Mouse (Mus musculus) kidney, adult 2 months (tissue): ENCODE measurements around the gene Slc7a14. TPM values are rescaled to one million over a fixed set of nuclear protein-coding genes. Genes with fewer than 3 reads are reported as not detected.
"Not testable (repeated sequence)": the region's sequence is repeated elsewhere in the genome, so short reads cannot be mapped to it uniquely, and the experiment has no call there.

Experiments
- DNase-seq: peaks from one replicate; pipeline ENCODE4 v3.0.0; 2021
- H3K27ac ChIP-seq: fragments of 200-500 bp; 2 replicates; pipeline ENCODE4 v1.5.1; 2012; ENCODE audit warnings: low read depth, low read length, control low read depth, inconsistent platforms; ENCODE audit not compliant: insufficient read depth
- H3K27me3 ChIP-seq: fragments of 200-500 bp; replicated peaks from 2 replicates; pipeline ENCODE4 v1.6.1; 2012; ENCODE audit warnings: mild to moderate bottlenecking, moderate library complexity, low read length, inconsistent platforms; ENCODE audit not compliant: control insufficient read depth, insufficient read depth
- H3K36me3 ChIP-seq: fragments of 200-500 bp; 2 replicates; pipeline ENCODE4 v1.6.1; 2012; ENCODE audit warnings: mild to moderate bottlenecking, moderate library complexity, low read length, inconsistent platforms; ENCODE audit not compliant: control insufficient read depth, insufficient read depth
- H3K4me1 ChIP-seq: fragments of 200-500 bp; 2 replicates; pipeline ENCODE4 v1.6.1; 2011; ENCODE audit warnings: low read length; ENCODE audit not compliant: control insufficient read depth, insufficient read depth
- H3K4me3 ChIP-seq: fragments of 200-500 bp; 2 replicates; pipeline ENCODE4 v1.5.1; 2011; ENCODE audit warnings: mild to moderate bottlenecking, low read depth, low read length, control low read depth; ENCODE audit not compliant: insufficient read depth
- CTCF ChIP-seq: fragments of 200-500 bp; conservative IDR thresholded peaks from 2 replicates; pipeline ENCODE4 v1.5.1; 2011; ENCODE audit warnings: low read depth, mild to moderate bottlenecking, control low read depth, low read length, moderate library complexity, mixed read lengths; ENCODE audit not compliant: insufficient read depth, insufficient read length
- POLR2A ChIP-seq: fragments of 200-500 bp; IDR thresholded peaks from one replicate; pipeline ENCODE4 v1.6.1; 2011; ENCODE audit warnings: low read depth, low read length, control low read depth
- WGBS: fragments of 180-500 bp; shearing (Covaris S2); methylation state at CpG from one replicate; pipeline ENCODE4 v1.1.7; 2018; 5-methylcytosine and 5-hydroxymethylcytosine counted together
- polyA plus RNA-seq: library from polyadenylated mRNA; depleted of rRNA; stranded (reverse); fragments of >200 nt; gene quantifications from 2 replicates; pipeline ENCODE4 v1.2.3, GENCODE M21; 2012

Slc7a14 gene
- polyA plus RNA-seq, 1 experiment = 0.13 TPM

DNA sequence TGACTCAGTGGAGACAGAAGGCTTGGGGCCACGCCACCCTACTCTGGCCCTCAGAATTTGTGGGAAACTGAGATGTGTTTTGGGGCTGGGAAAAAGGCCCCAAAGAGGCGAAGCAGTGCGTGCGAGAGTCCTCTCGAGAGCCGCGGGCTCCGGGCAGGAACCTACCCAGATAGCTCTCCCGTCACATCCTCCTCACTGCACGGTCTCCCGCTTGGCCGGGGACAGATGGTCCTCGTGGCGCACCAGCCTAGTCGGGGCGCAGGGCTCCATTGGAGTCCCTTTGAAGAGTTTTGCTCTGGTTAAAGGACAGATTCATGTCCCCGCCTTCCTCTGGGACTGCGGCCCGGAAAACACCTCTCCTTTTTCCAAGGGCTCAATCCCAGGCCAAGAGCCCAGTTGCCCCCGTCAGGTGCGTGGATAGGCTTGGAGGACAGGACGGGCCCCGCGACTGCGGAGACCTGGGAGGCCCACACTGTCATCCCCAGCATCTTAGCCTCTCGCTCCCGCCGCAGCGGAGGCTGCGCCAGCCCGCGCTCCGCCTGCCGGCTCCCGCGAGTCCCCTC is 726 bp downstream of the Slc7a14 start:
- Histone ChIP-seq H3K27ac (no peak overlapping the region), H3K27me3 (no peaks in the 10 kb centered on the region; the same call in none of the 2 replicates), H3K4me1 (no peaks in the 10 kb centered on the region), H3K36me3 (no peaks in the 10 kb centered on the region), H3K4me3 (no peak overlapping the region)
- TF ChIP-seq POLR2A = no peak
- no peak for DNase-seq
- 5% methylated on average over 36 of the region's 36 CpGs for WGBS

DNA sequence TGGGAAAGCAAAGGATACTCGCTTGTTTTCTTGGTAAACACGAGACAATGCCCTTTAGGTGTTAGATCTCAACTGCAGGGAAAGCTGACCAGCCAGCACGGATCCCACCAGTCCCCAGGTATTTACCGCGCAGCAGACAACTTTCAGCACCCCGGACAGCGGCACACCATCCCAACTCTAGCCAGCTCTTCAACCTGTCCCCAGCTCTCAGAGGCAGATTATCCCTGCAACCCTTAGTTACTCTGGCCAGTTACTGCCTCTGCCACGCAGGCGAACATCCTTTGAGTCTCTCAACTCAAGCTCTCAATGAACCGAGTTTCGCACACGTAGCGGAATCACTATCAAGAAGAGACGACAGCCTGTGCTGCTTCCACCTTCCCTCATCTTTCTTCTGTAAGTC is 1.3 kb downstream of the Slc7a14 start:
- Histone ChIP-seq H3K4me1 (no peaks in the 10 kb centered on the region), H3K36me3 (no peaks in the 10 kb centered on the region), H3K27ac (no peak overlapping the region), H3K4me3 (no peak overlapping the region), H3K27me3 (no peaks in the 10 kb centered on the region; the same call in none of the 2 replicates)
- TF ChIP-seq CTCF (no peak), POLR2A (no peak)
- 3% methylated on average over 14 of the region's 14 CpGs for WGBS
- peak; percentile 11 for DNase-seq

DNA sequence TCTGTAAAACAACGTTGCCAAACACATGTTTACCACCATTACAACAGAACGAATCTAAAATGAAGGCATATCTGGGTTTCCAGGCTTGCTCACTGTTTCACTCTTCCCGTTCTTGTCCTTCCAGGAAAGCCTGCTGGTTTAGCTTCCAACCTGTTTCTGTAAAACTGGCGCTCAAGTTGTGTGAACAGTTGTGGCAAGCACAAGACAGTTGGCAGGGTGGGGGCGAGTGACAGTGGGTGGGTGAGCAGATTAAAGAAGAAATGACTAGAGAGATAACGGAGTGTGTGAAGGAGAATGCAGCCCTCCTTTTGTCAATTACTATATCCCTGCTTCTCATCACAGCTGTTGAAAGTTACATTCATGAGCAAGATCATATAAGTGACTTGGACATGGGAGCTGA is 2.2 kb downstream of the Slc7a14 start:
- H3K4me1 ChIP-seq = no peaks in the 10 kb centered on the region
- no peaks in the 10 kb centered on the region; the same call in none of the 2 replicates for H3K27me3 ChIP-seq
- TF ChIP-seq POLR2A = no peak
- TF ChIP-seq CTCF = no peak
- no peak overlapping the region for H3K27ac ChIP-seq
- DNase-seq = no peak
- no peak overlapping the region for H3K4me3 ChIP-seq
- 82% methylated on average over 6 of the region's 6 CpGs for WGBS
- H3K36me3 ChIP-seq = no peaks in the 10 kb centered on the region

DNA sequence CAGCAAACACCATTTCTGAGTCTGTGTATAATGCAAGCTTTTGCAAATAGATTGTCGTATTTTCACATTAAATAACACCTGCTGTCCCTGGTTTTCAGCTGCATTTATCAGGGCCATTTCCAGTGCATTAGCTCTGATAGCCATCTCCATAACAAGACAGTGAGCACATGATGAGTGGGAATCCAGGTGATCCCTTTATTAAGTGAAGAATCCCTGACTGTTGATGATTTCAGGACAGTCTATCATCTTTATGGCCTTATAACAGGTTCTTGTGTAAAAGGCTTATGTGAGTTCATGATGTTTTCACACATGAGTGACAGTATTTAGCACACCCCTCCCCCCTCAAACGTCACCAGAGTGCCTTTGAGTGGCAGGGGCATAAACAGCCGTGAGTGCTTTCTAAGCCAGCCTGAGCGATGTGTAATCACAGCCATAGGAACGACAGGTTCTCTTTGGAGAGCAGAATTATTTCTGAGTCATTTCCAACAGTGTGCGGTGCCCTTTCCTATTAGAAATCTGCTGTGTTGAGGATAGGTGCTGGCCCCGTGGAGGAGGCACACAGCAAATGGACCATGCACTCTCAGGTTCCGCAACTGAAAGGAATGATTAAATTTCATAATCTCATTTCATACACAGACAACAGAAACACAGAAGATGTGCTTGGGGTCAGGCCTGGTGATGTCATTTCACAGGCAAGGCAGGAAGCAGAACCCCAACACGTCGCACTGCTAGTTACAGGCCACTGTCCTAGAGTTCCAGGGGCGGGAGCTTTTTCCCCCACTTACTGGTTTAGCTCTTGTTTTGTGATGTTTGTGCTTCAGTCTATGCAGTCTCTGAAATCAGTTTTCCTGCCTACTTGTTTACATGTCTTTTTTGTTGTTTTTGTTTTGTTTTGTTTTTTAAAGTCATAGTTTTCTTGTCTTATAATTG is 18.2 kb downstream of the Slc7a14 start:
- H3K4me3 ChIP-seq = no peak overlapping the region
- 57% methylated on average over 11 of the region's 11 CpGs for WGBS
- no peak for DNase-seq
- no peak overlapping the region for H3K27ac ChIP-seq
- TF ChIP-seq POLR2A = no peak
- TF ChIP-seq CTCF = no peak
- no peaks in the 10 kb centered on the region for H3K36me3 ChIP-seq
- H3K27me3 ChIP-seq = no peaks in the 10 kb centered on the region
- no peaks in the 10 kb centered on the region for H3K4me1 ChIP-seq

DNA sequence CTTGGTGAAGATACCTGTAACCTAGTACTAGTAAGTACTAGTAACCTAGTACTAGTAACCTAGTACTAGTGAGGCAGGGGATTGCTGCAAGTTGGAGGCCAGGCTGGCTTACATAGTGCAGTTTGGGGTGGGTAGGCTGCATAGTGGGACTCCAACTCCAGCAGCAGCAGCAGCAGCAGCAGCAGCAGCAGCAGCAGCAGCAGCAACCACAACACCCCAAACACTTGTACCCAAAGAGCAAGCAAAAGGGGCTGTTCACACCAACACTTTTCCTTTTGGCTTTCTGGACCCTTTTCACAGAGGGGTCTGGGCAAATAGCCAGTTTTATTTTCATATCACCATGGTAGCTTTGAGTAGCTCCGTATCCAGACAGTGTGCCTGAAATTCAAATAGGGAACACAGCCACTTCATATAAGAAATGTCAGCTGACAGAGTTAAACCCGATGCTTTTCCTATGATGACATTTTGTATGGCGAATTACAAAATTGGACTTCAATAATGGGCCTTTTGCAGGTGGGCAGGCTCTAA is 22.7 kb downstream of the Slc7a14 start:
- H3K27ac ChIP-seq = no peak overlapping the region
- no peaks in the 10 kb centered on the region for H3K27me3 ChIP-seq
- TF ChIP-seq CTCF (no peak), POLR2A (no peak)
- H3K4me1 ChIP-seq = no peaks in the 10 kb centered on the region
- DNase-seq = no peak
- no peak overlapping the region for H3K4me3 ChIP-seq
- WGBS = 72% methylated on average over 3 of the region's 3 CpGs
- H3K36me3 ChIP-seq = no peaks in the 10 kb centered on the region

DNA sequence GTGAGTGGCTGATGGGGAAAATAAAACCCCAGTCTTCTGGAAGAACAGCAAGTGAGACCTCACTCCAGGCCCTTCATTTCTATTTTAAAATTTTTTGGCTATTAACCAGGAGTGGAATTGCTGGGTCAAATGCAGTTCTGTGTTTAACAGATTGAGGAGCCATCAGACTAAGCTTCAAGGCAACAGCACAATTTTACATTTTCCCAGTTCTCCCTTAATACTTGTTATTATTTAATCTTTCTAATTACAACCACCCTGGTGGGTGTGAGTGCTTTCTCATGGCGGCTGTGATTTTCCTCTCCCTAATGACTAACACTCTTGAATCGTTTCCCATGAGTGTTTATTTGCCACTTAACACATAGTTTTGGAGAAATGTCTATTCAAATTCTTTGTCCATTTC is 29.1 kb downstream of the Slc7a14 start:
- TF ChIP-seq POLR2A = no peak
- no peak for TF ChIP-seq CTCF
- Histone ChIP-seq H3K36me3 (no peaks in the 10 kb centered on the region), H3K27ac (no peak overlapping the region), H3K4me1 (no peaks in the 10 kb centered on the region), H3K4me3 (no peak overlapping the region), H3K27me3 (no peaks in the 10 kb centered on the region)
- 73% methylated on average over 2 of the region's 2 CpGs for WGBS
- no peak for DNase-seq

DNA sequence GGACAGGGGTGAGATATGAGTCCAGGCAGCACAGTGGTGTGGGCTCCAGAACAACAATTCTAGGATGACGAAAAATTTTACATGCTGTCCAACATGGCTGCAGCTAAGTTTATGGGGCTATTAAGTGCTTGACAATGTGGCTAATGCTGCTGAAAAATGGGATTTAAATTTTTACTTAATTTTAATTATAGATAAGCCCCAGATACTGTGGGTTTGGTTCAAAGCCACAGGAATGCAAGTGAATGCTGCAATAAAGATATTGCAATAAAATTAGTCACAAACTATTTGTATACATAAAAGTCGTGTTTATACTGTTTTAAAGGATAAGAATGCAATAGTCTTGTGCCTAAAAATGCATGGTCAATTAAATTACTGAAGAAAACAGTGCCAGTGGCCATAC is 35.3 kb downstream of the Slc7a14 start:
- TF ChIP-seq CTCF = no peak
- no peak for TF ChIP-seq POLR2A
- H3K27me3 ChIP-seq = no peaks in the 10 kb centered on the region
- 59% methylated on average over 2 of the region's 2 CpGs for whole genome bisulfite sequencing
- no peak overlapping the region for H3K4me3 ChIP-seq
- DNase-seq = no peak
- H3K4me1 ChIP-seq = no peaks in the 10 kb centered on the region
- H3K27ac ChIP-seq = no peak overlapping the region
- H3K36me3 ChIP-seq = no peaks in the 10 kb centered on the region

DNA sequence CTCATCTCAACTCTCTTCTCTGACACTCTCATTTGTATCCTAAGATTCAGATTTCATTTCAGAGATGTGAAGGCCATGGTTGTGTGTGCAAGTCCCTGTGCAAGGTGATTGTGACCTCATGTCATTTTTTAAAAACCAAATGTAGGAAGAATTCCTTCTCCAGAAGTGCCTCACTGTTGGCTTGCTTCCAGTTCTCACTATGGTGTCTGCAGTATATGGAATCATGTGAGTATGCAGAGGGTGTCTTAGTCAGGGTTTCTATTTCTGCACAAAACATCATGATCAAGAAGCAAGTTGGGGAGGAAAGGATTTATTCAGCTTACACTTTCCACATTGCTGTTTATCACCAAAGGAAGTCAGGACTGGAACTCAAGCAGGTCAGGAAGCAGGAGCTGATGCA is 36.9 kb downstream of the Slc7a14 start:
- H3K4me3 ChIP-seq, H3K27ac ChIP-seq, H3K4me1 ChIP-seq, H3K27me3 ChIP-seq, DNase-seq, H3K36me3 ChIP-seq: not testable (repeated sequence)
